Mouse (Mus musculus) pancreas, adult 10 weeks (tissue): ENCODE data around the gene Vmn1r117. TPM values are rescaled to one million over a fixed set of nuclear protein-coding genes. Genes with fewer than 3 reads are reported as not detected.

Source experiments
- polyA plus RNA-seq: library from polyadenylated mRNA; stranded (reverse); fragments of 350-450 nt; fragmentation: Illumina TruSeq; extraction: RNeasy Lipid Tissue Mini Kit (QIAGEN cat#74804); gene quantifications from one replicate; pipeline ENCODE4 v1.2.3, GENCODE M21; 2015; ENCODE audit warnings: low read depth, low replicate concordance; ENCODE audit not compliant: insufficient read depth

Gene Vmn1r117
- polyA plus RNA-seq, result not detected

GRCm38 (mm10) chr7:20884021-20884420 lies at the start of gene Vmn1r117:
Gene Vmn1r117 (minus strand): TSS chr7:20884121.

DNA sequence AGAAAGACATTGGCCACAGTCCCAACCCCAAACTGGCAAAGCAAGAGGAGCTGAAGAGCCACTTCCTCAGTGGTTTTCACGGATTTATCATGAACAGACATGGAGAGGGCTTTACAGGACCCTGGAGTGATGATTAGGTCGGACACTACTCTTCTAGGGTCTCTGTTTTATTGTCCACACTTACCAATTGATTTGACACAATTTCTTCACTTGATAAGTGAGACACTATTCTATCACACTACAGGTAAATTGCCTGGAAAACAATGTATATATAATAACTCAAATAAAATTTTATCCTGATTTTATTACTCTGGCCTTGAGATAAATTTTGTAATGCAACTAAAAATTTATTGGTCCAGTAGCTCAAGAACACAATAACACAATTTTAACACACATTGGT lies 28.3 kb upstream of the Vmn1r117 start, which contains the start of gene Vmn1r118:
Gene Vmn1r118, minus strand, starts transcription at position 101 of the 400 bp plus-strand sequence.

DNA sequence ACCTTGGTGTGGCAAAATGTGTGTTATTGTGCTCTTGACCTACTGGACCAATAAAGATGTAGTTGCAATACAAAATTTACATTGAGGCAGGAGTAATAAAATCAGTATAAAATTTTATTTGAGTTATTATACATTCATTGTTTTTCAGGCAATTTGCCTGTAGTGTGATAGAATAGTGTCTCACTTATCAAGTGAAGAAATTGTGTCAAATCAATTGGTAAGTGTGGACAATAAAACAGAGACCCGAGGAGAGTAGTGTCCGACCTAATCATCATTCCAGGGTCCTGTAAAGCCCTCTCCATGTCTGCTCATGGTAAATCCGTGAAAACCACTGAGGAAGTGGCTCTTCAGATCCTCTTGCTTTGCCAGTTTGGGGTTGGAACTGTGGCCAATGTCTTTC lies 12.0 kb downstream of the Vmn1r117 start, which contains the start of gene Vmn1r116:
Gene Vmn1r116, plus strand, starts transcription at position 301 of the 400 bp plus-strand sequence.

DNA sequence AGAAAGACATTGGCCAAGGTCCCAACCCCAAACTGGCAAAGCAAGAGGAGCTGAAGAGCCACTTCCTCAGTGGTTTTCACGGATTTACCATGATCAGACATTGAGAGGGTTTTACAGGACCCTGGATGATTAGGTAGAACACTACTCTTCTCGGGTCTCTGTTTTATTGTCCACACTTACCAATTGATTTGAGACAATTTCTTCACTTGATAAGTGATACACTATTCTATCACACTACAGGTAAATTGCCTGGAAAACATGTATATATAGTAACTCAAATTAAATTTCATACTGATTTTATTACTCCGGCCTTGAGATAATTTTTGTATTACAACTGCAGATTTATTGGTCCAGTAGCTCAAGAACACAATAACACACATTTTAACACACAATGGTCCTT lies 39.0 kb downstream of the Vmn1r117 start, which contains the start of gene Vmn1r115:
Gene Vmn1r115, minus strand, starts transcription at position 101 of the 400 bp plus-strand sequence.

Other genes with a start within 250 kb of the Vmn1r117 start
- gene Vmn1r107, start 215.2 kb downstream of the Vmn1r117 start, polyA plus RNA-seq, result not detected
- gene Vmn1r111, start 180.9 kb downstream of the Vmn1r117 start, polyA plus RNA-seq, result not detected
- gene Gm10668, start 153.5 kb downstream of the Vmn1r117 start, polyA plus RNA-seq, result not detected
- not detected for gene Vmn1r112, start 112.9 kb downstream of the Vmn1r117 start, polyA plus RNA-seq
- not detected for gene Vmn1r113, start 96.8 kb downstream of the Vmn1r117 start, polyA plus RNA-seq
- gene Vmn1r114, start 71.9 kb downstream of the Vmn1r117 start, polyA plus RNA-seq, result not detected
- not detected for gene Vmn1r115, start 39.1 kb downstream of the Vmn1r117 start, polyA plus RNA-seq
- gene Vmn1r116, start 11.9 kb downstream of the Vmn1r117 start, polyA plus RNA-seq, result not detected
- gene Vmn1r118, start 28.2 kb upstream of the Vmn1r117 start, polyA plus RNA-seq, result not detected
- gene Vmn1r119, start 128.3 kb upstream of the Vmn1r117 start, polyA plus RNA-seq, result not detected
- not detected for gene Vmn1r120, start 169.7 kb upstream of the Vmn1r117 start, polyA plus RNA-seq
- gene Vmn1r121, start 214.4 kb upstream of the Vmn1r117 start, polyA plus RNA-seq, result not detected